Mouse (Mus musculus) midbrain, postnatal 0 days (tissue): ENCODE data around the gene Fmnl2. TPM values are rescaled to one million over a fixed set of nuclear protein-coding genes. Genes with fewer than 3 reads are reported as not detected.

Source experiments
- ATAC-seq: fragments of 200-750 bp; cut with Nextera tagmentation; 2 replicates; pipeline ENCODE4 v1.8.0; 2017; ENCODE audit warnings: moderate number of reproducible peaks, mild to moderate bottlenecking, moderate TSS enrichment, moderate library complexity; ENCODE audit not compliant: low FRiP score
- DNase-seq: peaks from one replicate; pipeline ENCODE4 v3.0.0-alpha.2; 2015; ENCODE audit warnings: low spot score
- H3K27ac ChIP-seq: fragments of 300-500 bp; sonication (generic); 2 replicates; pipeline ENCODE4 v1.5.1; 2014; ENCODE audit warnings: low read depth, mild to moderate bottlenecking, low read length, mixed read lengths
- H3K27me3 ChIP-seq: fragments of 300-500 bp; sonication (generic); 2 replicates; pipeline ENCODE4 v1.6.1; 2014; ENCODE audit warnings: low read length, control low read depth, mixed read lengths; ENCODE audit not compliant: insufficient read depth
- H3K36me3 ChIP-seq: fragments of 300-500 bp; sonication (generic); 2 replicates; pipeline ENCODE4 v1.6.1; 2014; ENCODE audit warnings: low read length, control low read depth, mixed read lengths; ENCODE audit not compliant: insufficient read depth
- H3K4me1 ChIP-seq: fragments of 300-500 bp; sonication (generic); 2 replicates; pipeline ENCODE4 v1.6.1; 2014; ENCODE audit warnings: mild to moderate bottlenecking, control low read depth, antibody characterized with exemption, low read length, mixed read lengths; ENCODE audit not compliant: insufficient read depth
- H3K4me2 ChIP-seq: fragments of 300-500 bp; sonication (generic); 2 replicates; pipeline ENCODE4 v1.6.1; 2014; ENCODE audit warnings: low read depth, mild to moderate bottlenecking, low read length, mixed read lengths; ENCODE audit not compliant: poor library complexity, severe bottlenecking
- H3K4me3 ChIP-seq: fragments of 300-500 bp; sonication (generic); 2 replicates; pipeline ENCODE4 v1.5.1; 2014; ENCODE audit warnings: low read depth, mild to moderate bottlenecking, low read length, moderate library complexity
- H3K9ac ChIP-seq: fragments of 300-500 bp; sonication (generic); replicated peaks from 2 replicates; pipeline ENCODE4 v1.6.1; 2014; ENCODE audit warnings: mild to moderate bottlenecking, low read length, moderate library complexity, mixed read lengths; ENCODE audit not compliant: poor library complexity, severe bottlenecking
- H3K9me3 ChIP-seq: fragments of 300-500 bp; sonication (generic); 2 replicates; pipeline ENCODE4 v1.6.1; 2016; ENCODE audit warnings: low read length, control low read depth
- CTCF ChIP-seq: IDR thresholded peaks from 2 replicates; pipeline ENCODE4 v1.5.1; 2016; ENCODE audit warnings: antibody characterized with exemption, mild to moderate bottlenecking
- WGBS: fragments of 180-500 bp; shearing (Covaris S2); extraction: QIAGEN DNeasy Blood & Tissue Kit; methylation state at CpG from one replicate; pipeline ENCODE4 v1.1.7; 2014; 5-methylcytosine and 5-hydroxymethylcytosine counted together
- polyA plus RNA-seq: library from polyadenylated mRNA; unstranded; fragments of >200 nt; fragmentation: Nextera tagmentation; extraction: Ambion mirVana; gene quantifications from 2 replicates; pipeline ENCODE4 v1.2.1, GENCODE M21; 2015
- total RNA-seq: library from RNA; depleted of rRNA; stranded (reverse); fragments of >200 nt; gene quantifications from 2 replicates; pipeline ENCODE4 v1.2.3, GENCODE M21; 2014

Gene Fmnl2
- total and polyA plus RNA-seq, 2 experiments from 2014 or later: 8.4 to 27.0 TPM

- Histone ChIP-seq H3K4me2 (no peak overlapping the region), H3K4me1 (no peaks in the 10 kb centered on the region), H3K9me3 (no peaks in the 10 kb centered on the region), H3K36me3 (no peaks in the 10 kb centered on the region), H3K9ac (no peak overlapping the region), H3K4me3 (no peak overlapping the region), H3K27me3 (no peaks in the 10 kb centered on the region), H3K27ac (no peak overlapping the region)
- WGBS: 96% methylated on average over 3 of the region's 3 CpGs
- DNase-seq (no peak), ATAC-seq (no peak)
- no peak for TF ChIP-seq CTCF
These were observed 165.3 kb downstream of the Fmnl2 start for GRCm38 (mm10) chr2:53022982-53023381.

- Histone ChIP-seq H3K4me2 (no peak overlapping the region), H3K4me3 (no peak overlapping the region), H3K9me3 (no peaks in the 10 kb centered on the region), H3K4me1 (peaks cover 3% of the 10 kb centered on the region; the same call in 1 of the 2 replicates), H3K27ac (no peak overlapping the region), H3K27me3 (no peaks in the 10 kb centered on the region), H3K36me3 (no peaks in the 10 kb centered on the region), H3K9ac (no peak overlapping the region)
- ATAC-seq (no peak), DNase-seq (no peak)
- WGBS: 85% methylated on average over 5 of the region's 5 CpGs
- TF ChIP-seq CTCF: no peak
These were observed 168.6 kb downstream of the Fmnl2 start for GRCm38 (mm10) chr2:53026056-53026769.

GRCm38 (mm10) chr2:53028868-53029267, 171.2 kb downstream of the Fmnl2 start:
- Histone ChIP-seq H3K9ac (no peak overlapping the region), H3K27ac (no peak overlapping the region), H3K9me3 (no peaks in the 10 kb centered on the region), H3K27me3 (no peaks in the 10 kb centered on the region), H3K4me2 (no peak overlapping the region), H3K36me3 (no peaks in the 10 kb centered on the region), H3K4me3 (no peak overlapping the region), H3K4me1 (peaks cover 3% of the 10 kb centered on the region; the same call in 1 of the 2 replicates)
- no peak for TF ChIP-seq CTCF
- WGBS: 100% methylated on average over 1 of the region's 1 CpGs
- DNase-seq (no peak), ATAC-seq (no peak)

GRCm38 (mm10) chr2:53029716-53030431, 172.2 kb downstream of the Fmnl2 start:
- 47% methylated on average over 7 of the region's 7 CpGs for WGBS
- no peak overlapping the region for H3K4me2 ChIP-seq
- H3K4me1 ChIP-seq: peaks cover 3% of the 10 kb centered on the region; the same call in 1 of the 2 replicates
- H3K36me3 ChIP-seq: no peaks in the 10 kb centered on the region
- ATAC-seq (no peak), DNase-seq (peak; percentile 48)
- no peak overlapping the region for H3K4me3 ChIP-seq
- H3K27me3 ChIP-seq: no peaks in the 10 kb centered on the region
- H3K27ac ChIP-seq: no peak overlapping the region
- no peak; the same call in 1 of the 2 replicates for TF ChIP-seq CTCF
- H3K9me3 ChIP-seq: no peaks in the 10 kb centered on the region
- H3K9ac ChIP-seq: no peak overlapping the region

- Histone ChIP-seq H3K4me3 (no peak overlapping the region), H3K9ac (no peak overlapping the region), H3K4me2 (no peak overlapping the region), H3K27ac (no peak overlapping the region), H3K36me3 (no peaks in the 10 kb centered on the region), H3K27me3 (no peaks in the 10 kb centered on the region), H3K9me3 (no peaks in the 10 kb centered on the region), H3K4me1 (peaks cover 3% of the 10 kb centered on the region; the same call in 1 of the 2 replicates)
- no peak for TF ChIP-seq CTCF
- ATAC-seq (no peak), DNase-seq (no peak)
- 52% methylated on average over 5 of the region's 5 CpGs for WGBS
These were observed 172.8 kb downstream of the Fmnl2 start for GRCm38 (mm10) chr2:53030432-53030826.

GRCm38 (mm10) chr2:53038253-53038652, 180.6 kb downstream of the Fmnl2 start:
- no peak; the same call in 1 of the 2 replicates for ATAC-seq

More at GRCm38 (mm10) chr2:53038253-53038652, 180.6 kb downstream of the Fmnl2 start:
- Histone ChIP-seq H3K4me2 (no peak overlapping the region), H3K9me3 (no peaks in the 10 kb centered on the region), H3K27ac (no peak overlapping the region), H3K4me1 (peaks cover 5% of the 10 kb centered on the region; the same call in 1 of the 2 replicates), H3K9ac (no peak overlapping the region), H3K4me3 (no peak overlapping the region), H3K27me3 (no peaks in the 10 kb centered on the region), H3K36me3 (no peaks in the 10 kb centered on the region)
- 45% methylated on average over 2 of the region's 2 CpGs for WGBS
- TF ChIP-seq CTCF: no peak
- DNase-seq: no peak
